Mouse (Mus musculus) spleen, postnatal 4 days (tissue): Measurements from ENCODE around the gene Camk1g.
A peak's percentile ranks its signal among the peaks of the same experiment; 100 is the strongest.

Experiments used
- DNase-seq, 2 experiments: peaks; one replicate each; pipeline ENCODE4 v3.0.0; 2022; ENCODE audit warnings: low spot score in 2 of 2

Gene Camk1g

DNA sequence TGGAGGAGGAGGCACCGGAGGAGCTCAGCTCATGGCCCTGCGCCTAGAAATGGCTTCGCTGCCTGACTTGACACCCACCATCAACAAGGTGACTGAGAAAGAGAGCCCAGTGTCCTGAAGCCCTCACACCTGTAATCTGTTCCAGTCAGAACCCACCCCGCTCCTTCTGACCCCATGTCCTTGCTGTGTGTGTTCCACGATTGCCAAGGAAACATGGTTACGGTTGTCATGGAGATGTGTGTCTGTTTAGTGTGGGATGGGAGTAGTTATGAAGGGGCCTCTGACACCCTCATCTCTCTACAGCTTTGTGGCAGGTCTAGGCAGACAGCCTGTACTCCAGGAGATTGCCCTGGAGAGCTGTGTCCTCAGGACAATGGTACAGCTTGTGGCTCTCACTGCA is 35.6 kb downstream of the Camk1g start:
- no peak for DNase-seq

DNA sequence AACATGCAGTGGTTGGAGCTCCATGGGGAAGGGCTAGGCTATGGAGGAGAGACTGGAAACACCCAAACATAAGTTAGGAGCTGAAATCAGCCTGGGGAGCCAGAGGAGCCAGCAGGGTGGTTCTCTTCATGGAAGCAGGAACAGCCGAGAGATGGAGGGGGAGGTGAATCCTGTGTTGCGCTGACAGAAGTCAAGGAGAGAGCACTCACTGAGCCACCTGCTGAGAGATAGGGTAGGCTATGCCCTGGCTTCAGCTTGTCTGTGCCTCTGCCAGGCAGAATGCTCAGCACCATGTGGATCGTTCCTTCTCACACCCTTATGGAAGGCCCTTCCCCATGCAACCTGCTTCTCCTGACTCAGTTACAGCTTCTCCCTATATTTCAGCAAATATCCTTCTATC is 36.3 kb downstream of the Camk1g start:
- no peak for DNase-seq

DNA sequence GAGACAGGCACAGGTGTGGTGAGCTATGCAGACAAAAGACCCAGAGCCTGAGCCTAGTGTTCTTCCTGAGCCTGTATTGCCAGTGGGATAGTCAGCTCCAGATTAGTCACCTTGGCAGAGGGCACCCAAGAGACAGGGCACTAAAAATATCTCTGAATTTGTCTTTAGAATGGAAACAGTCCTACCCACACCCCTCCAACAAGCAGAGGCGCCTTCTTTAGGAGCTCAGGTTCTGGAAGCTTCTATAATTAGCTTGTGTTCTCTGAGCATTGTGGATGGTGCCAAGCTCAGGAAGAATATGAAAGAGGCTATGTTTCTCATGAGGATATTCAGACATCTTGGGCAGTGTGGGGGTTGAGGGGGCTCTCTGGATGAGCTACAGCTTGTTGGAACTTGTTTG is 37.4 kb downstream of the Camk1g start:
- DNase-seq, result no peak

DNA sequence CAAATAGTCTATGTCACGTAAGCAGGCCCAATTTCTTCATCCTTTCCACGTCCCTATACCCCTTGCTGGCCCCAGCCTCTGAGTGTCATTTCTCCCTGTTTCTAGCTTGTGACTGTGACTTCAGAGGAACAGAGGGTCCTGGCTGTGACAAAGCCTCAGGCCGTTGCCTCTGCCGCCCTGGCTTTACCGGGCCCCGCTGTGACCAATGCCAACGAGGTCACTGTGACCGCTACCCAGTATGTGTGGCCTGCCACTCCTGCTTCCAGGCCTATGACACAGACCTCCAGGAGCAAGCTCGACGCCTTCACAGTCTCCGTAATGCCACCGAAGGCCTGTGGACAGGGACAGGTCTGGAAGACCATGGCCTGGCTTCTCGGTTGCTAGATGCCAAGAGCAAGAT is 38.1 kb downstream of the Camk1g start:
- no peak for DNase-seq

DNA sequence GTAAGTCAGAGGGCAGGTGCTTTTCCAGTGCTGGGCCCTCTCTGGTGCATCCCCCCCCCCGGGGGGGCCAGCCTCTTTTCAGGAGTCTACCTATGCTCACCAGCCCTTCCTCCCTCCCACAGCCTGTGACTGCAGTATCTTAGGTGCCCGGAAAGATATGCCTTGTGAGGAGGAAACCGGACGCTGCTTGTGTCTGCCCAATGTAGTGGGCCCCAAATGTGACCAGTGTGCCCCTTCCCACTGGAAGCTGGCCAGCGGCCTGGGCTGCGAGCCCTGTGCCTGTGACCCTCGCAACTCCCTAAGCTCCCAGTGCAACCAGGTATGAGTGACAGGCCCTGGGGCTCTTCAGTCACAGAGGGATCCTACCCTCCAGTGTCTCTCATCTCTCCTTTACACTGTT is 39.5 kb downstream of the Camk1g start:
- DNase-seq, result no peak

DNA sequence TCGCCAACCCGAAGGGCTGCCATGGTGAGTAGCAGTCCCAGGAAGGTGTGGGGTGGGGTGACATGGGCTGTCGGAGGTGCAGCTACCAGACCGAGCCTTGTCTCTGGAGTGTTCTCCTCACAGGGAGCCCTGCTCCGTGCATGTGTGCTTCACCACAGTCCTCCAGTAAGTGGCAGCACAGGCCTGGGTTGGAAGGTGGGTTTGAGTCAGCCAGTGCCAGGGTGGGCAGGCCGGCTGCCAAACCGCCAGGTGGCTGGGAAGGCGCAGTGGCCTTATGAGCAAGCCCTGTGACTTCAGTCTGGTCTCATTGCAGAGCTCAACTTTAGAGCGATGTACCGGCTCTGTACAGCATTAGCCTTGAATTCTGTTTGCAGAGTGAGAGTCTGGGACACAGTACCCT is 39.9 kb downstream of the Camk1g start:
- DNase-seq, result peak; percentile 56 to 77

DNA sequence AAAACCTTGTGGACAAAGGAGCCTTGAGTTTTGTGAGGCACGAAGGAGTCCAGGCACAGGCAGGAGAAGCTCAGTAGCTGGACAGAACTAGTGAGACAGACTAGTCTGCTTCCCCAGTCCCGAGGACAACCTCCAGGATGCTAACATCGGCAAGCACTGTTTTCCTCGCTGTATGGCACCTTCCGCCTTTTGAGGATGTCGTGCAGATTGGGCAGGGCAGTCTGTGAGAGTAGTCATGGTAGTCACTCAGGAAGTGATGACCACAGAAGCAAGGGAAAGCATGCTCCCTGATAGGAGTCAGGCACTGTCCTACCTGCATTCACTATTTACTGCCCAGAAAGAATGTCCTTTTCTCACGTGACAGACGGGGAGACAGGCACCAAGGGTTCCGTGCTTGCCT is 40.5 kb downstream of the Camk1g start:
- no peak for DNase-seq

DNA sequence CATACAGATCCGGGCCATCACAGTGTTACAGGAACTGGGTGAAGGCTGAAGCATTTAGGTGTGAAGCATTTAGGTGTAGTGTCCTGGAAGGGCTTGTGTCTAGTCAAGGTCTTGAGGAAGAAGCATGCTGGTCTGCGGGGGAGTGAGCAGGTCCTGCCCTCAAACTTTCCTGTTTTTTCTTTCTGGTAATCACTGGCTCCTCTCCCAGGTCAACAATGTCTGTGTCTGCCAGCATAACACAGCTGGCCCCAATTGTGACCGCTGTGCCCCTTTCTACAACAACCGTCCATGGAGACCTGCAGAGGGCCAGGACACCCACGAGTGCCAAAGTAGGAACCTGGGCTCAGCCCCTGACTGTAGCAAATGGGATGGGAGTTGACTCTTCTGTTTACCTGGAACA is 42.4 kb downstream of the Camk1g start:
- no peak for DNase-seq

DNA sequence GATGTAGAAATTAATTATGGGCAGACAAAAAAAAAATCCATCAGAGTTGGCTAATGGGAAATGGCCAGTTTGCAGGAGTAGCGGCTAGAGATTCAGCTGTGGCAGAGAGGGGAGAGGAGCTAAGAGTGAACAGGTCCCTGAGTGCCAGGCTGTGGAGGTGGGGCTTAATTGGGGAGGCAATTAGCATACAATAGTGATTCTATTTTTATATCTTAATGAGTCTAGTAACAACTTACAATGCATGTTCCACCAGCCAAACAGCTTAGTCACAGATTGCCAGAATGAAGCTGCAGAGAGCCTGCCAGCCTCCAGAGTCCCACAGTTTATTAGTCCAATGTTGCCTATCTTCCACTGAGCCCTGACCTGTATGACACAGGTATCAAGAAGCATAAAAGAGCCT is 42.9 kb downstream of the Camk1g start:
- DNase-seq, result no peak

DNA sequence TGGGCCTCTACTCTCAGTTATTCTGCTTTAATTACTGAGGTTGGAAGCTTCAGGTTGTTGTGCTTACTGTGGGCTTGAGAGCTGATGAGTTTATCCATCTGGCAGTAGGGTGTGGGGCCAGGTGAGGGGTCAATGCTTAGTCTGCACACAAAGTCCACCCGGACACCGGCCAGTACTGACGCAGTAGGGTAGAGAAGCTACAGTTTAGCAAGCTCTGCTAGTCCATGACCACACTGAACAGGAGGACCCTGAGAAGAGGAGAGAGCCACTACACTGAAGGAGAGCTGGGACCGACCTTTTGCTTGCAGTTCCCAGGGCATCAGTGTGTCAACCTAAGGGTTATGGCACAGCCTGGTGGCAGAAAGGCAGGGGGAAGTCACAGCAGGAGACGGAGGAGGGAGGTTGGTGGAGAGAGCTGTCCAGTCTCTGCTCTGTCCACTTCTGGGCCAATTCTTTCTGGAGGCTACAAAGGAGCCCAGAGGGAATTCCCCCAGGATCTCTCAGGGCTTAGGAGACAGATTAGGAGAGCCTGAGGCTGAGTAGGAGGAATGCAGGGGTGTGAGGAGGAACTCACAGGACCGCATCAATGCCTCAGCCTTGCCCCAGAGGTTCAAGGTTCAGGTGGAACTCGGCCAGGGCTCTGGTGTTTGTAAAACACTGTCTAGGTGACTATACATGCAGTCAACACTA is 43.5 kb downstream of the Camk1g start:
- DNase-seq, result no peak

DNA sequence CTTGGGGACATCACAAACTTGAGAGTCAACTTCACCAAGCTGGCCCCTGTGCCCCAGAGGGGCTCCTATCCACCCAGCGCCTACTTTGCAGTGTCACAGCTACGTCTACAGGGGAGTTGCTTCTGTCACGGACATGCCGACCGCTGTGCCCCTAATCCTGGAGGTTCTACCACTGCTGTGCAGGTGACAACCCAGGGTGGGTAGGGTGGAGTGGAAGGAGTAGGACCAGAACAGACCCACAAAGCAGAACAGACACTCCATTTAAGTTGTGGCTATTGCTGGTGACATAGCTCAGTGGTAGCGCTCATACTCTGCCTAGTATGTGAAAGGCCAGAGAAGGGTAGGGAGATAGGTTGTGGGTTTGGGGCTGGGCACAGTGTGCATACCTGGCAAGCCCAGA is 44.2 kb downstream of the Camk1g start:
- DNase-seq, result no peak

DNA sequence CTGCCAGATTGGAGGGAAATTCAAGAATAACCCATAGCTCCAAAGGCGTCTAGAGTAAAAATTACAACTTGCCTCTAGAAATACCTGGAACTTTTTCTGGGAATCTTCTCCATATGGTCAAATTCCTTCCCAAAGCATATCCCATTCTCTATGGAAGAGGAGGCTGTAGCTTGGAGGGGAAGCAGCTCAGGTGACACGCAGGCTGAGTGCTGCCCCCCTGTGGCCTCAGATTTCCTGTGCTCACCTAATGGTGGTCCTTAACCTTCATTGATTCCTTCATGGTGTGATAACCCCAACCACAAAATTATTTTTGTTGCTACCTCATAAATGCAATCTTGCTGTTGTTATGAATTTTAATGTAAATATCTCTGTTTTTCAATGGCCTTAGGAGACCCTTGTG is 45.9 kb downstream of the Camk1g start:
- DNase-seq, result no peak

DNA sequence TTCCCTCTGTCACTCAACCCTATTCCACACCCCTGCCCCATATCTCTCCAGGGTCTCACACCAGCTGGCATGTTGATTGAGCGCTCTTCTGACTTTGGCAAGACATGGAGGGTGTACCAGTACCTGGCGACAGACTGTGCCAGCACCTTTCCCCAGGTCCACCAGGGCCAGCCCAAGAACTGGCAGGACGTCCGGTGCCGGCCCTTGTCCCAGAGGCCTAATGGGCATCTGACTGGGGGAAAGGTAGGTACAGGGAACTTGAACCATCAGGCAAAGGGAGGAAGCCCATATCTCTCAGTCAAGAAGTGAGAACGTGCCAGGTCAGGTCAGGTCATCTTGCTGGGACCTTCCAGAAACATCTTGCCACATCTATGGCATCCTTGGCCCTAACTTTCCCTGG is 46.4 kb downstream of the Camk1g start:
- no peak for DNase-seq

DNA sequence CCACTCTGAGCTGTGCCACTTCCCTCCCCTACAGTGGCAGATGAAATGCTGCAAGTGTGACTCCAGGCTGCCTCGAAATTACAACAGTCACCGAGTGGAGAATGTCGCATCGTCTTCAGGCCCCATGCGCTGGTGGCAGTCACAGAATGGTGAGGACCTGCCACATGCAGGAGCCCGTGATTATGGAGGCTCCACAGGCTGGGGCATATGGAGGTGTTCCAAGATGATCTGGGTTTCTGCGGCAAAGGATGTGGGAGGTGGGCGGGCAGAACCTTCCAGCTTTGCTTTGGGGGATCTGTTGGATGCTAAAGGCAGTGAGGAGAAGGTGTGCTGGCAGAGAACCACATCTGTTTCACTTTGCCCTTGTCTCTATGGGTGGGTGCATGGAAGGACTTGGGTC is 49.7 kb downstream of the Camk1g start:
- DNase-seq, result no peak

DNA sequence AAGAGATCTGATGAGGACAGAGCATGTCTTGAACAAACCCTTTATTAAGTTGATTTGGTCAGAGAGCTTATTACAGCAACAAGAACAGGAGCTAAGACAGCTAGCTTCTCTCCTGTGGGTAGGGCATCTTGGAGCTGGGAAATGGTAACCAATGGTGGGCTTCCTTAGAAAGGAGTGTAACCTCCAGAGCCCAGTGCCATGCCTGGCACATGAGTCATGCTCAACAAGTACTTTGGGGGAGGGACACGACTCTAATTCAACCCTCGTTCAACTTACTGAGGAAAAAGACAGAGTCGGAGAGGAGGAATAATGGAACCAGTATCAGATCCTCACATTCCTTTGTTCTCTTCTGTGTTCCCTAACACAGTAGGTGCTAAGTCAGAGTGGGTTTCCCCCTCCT is 50.4 kb downstream of the Camk1g start:
- DNase-seq, result no peak

DNA sequence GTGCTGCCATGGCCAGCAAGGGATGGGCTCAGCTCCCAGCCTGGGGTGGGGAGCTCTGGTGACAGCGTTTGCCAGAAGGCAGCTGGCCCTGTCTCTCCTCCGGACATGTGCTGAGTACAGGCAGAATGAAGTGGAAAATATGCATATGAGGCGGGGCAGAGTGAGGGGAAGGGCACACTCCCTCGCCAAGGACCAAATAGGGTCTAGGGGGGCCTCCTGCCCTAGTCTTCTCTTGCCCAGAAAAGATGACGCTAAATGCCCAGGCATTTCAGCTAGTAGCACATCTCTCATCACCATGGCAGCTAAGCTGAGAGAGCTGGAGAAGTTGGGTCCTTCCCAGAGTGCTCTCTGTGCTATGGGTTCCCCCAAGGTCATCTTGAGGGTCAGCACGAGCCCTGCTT is 52.9 kb downstream of the Camk1g start:
- DNase-seq, result no peak

DNA sequence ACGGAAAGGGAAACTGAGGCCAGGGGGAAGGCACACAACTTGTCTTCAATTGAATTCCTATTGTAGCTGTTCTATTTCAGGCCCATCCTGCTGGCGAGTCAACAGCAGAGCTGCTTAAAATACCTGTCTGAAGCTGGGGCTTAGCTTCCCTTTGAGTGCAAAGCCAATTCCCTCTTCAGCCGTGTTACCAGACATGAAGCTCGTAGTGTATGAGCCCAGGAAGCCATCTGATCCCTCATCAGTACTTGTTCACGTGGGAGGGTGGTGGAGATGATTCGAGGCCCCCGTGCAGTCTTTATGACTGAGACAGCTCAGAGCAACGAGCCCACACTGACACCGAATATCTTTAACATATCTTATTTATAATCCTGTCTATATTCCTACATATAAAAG is 53.7 kb downstream of the Camk1g start:
- DNase-seq, result no peak

DNA sequence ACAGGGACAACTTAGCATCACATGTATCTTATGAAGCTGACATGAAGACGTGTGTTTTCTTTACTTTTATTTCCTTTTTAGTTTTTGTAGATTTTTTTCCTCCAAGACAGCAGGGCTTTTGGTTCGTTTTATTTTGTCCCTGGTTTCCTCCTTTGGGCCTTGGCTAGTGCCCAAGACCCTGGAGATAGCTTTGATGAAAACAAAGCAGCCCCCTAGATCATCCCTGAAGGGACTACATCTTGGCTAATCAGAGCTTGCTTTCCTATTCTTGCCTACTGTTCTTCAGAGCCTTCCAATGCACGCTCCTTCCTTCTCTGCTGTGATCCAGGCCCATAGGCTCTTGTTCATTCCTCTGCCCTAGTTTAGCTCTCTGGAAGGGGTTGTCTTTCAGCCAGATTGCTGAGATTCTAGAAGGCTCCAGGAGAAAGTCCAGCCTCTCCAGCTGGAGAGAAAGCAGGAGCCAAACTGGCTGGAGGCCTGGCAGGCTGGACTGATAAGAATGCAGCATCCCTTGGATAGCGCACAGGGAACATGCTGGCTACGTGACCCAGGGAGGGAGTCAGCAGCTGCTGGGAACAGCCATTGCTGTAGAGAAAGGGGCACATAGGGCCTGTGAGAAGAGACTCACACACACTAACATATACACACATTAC is 54.3 kb downstream of the Camk1g start:
- DNase-seq, result no peak

DNA sequence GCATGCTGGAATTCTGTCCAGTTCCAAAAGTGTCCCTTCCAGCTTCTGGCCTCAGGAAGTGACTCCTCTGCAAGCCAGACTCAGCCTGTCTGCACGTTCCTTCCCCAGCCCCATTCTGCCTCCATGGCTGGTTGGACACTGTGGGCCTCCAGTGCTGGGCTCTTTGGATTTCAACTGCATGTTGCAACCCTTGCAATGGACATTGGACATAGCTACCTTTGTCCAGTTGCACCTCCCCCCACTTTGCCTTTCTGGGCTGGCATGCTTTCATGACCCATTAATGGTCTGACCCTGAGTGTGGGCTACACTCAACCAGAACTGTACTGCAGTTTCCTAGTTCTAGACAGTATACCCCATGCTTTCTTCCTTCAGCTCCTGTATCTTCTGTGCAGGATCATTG is 58.5 kb downstream of the Camk1g start:
- DNase-seq, result no peak

DNA sequence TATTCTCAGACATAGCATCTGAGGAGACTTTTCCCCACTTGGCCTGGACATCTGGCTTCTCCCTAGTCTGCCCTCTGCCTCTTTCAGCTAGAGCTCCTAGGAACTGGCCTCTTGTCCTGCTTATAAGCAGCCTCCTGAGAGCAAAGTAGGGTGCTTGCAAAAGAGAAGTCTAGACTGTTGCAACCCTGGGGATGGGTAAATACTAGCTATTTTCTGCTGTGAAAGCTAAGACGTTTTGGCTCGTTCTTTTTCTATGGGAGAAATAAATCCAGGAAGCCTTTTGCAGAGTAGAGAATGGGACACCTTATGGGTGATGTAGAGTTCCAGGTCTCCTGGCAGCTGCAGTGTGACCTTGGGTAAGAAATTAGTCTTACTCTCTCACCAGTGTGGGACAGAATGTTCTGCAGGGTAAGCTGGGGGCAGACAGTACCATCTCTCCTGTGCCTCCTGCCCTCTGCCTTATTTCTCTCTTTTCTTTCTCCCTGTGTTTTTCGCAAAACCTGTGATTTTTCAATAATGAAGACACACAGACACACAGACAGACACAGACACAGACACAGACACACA is 59.5 kb downstream of the Camk1g start:
- no peak for DNase-seq

DNA sequence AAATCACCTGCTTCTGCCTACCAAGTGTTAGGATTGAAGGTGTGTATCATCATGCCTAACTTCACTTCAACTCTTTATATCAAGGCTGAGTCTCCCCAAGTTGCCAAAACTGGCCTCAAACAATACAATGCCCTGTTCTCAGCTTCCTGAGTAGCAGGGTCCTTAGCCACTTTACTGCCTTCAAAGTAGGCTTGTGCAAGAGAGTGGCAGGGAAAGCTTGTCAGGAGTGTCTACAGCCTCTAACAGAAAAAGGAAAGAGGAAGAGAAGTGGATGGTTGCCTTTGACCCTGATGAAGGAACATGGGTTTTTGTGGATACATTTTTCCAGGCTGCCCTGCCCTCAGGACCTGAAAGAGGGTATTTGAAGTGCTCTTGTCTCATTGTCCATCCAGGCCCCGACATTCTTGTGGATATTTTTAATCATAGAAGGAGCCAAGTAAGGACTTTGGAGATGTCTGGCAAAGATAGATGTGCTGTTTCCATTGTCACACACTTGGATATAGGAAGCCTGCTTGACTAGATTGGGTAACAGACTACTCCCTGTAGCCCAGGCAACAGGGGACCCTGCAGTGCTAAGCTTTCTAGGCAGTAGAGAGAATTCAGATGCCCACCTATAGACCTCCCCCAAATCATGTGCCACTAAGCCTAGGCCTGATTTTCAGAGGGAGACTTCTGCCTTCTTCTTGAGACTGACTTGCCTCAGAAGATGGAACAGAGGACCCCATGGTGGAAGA is 60.1 kb downstream of the Camk1g start:
- DNase-seq, result no peak

DNA sequence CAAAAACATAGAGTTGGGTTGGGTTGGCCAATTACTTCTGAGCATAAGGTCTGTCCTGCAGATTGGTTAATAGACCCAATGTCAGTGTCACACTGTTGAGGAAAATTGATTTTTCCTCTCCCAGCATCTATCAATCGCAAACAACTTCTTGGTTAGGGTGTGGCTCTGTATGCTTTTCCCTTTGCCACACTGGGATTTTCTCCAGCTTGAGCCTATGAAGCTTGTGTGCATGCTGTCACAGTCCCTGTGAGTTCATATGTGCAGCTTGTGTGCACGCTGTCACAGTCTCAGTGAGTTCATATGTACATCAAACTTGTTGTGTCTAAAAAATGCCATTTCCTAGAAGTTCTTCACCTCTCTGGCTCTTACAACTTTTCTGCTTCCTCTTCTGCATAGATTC is 63.3 kb downstream of the Camk1g start:
- DNase-seq, result no peak

DNA sequence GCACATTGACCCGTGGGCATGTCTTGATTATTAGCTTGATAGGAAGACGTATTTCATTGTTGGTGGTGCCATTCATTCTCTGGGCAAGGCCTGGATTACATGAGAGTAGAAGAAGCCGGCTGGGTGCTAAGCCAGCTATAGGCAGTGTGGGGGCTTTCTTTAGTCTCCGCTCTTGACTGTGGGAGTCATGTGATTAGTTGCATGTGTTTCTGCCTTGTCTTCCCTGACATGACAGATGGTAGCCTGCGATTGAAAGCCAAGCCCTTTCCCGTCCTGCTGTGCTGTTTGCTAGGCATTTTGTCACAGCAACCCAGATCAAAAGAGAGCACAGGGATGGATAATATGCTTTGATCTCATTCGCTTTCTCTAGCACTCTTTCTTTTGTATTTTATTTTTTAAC is 64.7 kb downstream of the Camk1g start:
- DNase-seq, result no peak
